In genomic region chr16:25060266-25060665, GRCm38 (mm10) we compare ENCODE assay signal across 9 mouse cellular contexts.
DNase-seq lines count a peak whose midpoint lies in the region; ATAC-seq and TF ChIP-seq lines count a peak whose summit lies in the region.
"Had no signal": no experiment of that assay in that cellular context is flagged by ENCODE, and none has a peak within 500 bp of the region (broad histone marks: within the 10 kb centered on the region; RNA-seq: fewer than 3 reads in every experiment).

No protein-coding gene starts in this region.

- 0 out of 2 replicates have a peak overlapping the region, but pooled peaks have one; percentile 68 for H3K4me2 ChIP-seq in heart, embryonic 15.5 days
- H3K4me2 ChIP-seq in midbrain, embryonic 15.5 days, result no peak overlapping the region
- no peak overlapping the region for H3K4me2 ChIP-seq in neural tube, embryonic 15.5 days

- no peak overlapping the region for H3K9ac ChIP-seq in heart, embryonic 15.5 days
- no peak overlapping the region for H3K9ac ChIP-seq in midbrain, embryonic 15.5 days
- H3K9ac ChIP-seq in neural tube, embryonic 15.5 days (replicated peaks), result no peak overlapping the region

- DNase-seq in heart, postnatal 25 days (ENCODE audit: low spot score), result no peak
- DNase-seq in midbrain, embryonic 10.5 days (ENCODE audit: low spot score), result no peak
- DNase-seq in thymus, adult 18-20 months, result no peak
- DNase-seq in left cerebral cortex, adult 9 months (ENCODE audit: low spot score in 2 of 2), result no peak
- DNase-seq: kidney, postnatal 14 days had no signal

- no peaks in the 10 kb centered on the region for H3K27me3 ChIP-seq in heart, embryonic 15.5 days
- peaks cover 76% of the 10 kb centered on the region for H3K27me3 ChIP-seq in midbrain, embryonic 10.5 days (ENCODE audit: low read depth, poor library complexity, severe bottlenecking)
- 0 out of 2 replicates have a peak, but pooled peaks cover 3% of the 10 kb centered on the region for H3K27me3 ChIP-seq in midbrain, embryonic 15.5 days (replicated peaks)
- H3K27me3 ChIP-seq in neural tube, embryonic 15.5 days (replicated peaks), result no peaks in the 10 kb centered on the region

- TF ChIP-seq POLR2A in embryonic fibroblast, embryonic 13.5 days (IDR thresholded peaks at IDR 0.05; ENCODE audit: low read depth, low read length), result no peak

- no peak overlapping the region for H3K4me3 ChIP-seq in heart, embryonic 15.5 days
- H3K4me3 ChIP-seq in midbrain, embryonic 10.5 days, result no peak overlapping the region
- H3K4me3 ChIP-seq in midbrain, embryonic 15.5 days, result no peak overlapping the region
- no peak overlapping the region for H3K4me3 ChIP-seq in embryonic fibroblast, embryonic 13.5 days (ENCODE audit: insufficient read depth, low read length)
- H3K4me3 ChIP-seq in neural tube, embryonic 15.5 days (replicated peaks), result no peak overlapping the region

- no peak for TF ChIP-seq CTCF in embryonic fibroblast, embryonic 13.5 days (IDR thresholded peaks at IDR 0.05; ENCODE audit: borderline replicate concordance, insufficient read depth, low read length)

- ATAC-seq in heart, embryonic 15.5 days (replicated peaks; ENCODE audit: insufficient number of reproducible peaks, insufficient read depth, low FRiP score, low read depth), result no peak
- ATAC-seq in midbrain, embryonic 15.5 days (replicated peaks), result no peak
- ATAC-seq in neural tube, embryonic 15.5 days (ENCODE audit: low FRiP score), result no peak

- intact Hi-C loops in heart, postnatal 25 days (cut with DNase I), result loop anchor here (5.0 to 10.0 kb wide), 4 partner anchors 325 to 778 kb away; no protein-coding TSS in a partner anchor

- H3K4me1 ChIP-seq in heart, embryonic 15.5 days (replicated peaks), result peaks cover 32% of the 10 kb centered on the region
- H3K4me1 ChIP-seq in midbrain, embryonic 10.5 days, result peaks cover 23% of the 10 kb centered on the region
- peaks cover 15% of the 10 kb centered on the region for H3K4me1 ChIP-seq in midbrain, embryonic 15.5 days
- peaks cover 24% of the 10 kb centered on the region for H3K4me1 ChIP-seq in embryonic fibroblast, embryonic 13.5 days (ENCODE audit: control insufficient read depth, insufficient read depth, low read length)
- H3K4me1 ChIP-seq in neural tube, embryonic 15.5 days, result peaks cover 22% of the 10 kb centered on the region

- WGBS in heart, embryonic 15.5 days, result 85% methylated on average over 8 of the region's 8 CpGs
- WGBS in midbrain, embryonic 10.5 days, result 86% methylated on average over 8 of the region's 8 CpGs
- WGBS in midbrain, embryonic 15.5 days, result 85% methylated on average over 8 of the region's 8 CpGs
- WGBS in neural tube, embryonic 15.5 days, result 78% methylated on average over 8 of the region's 8 CpGs

- no peaks in the 10 kb centered on the region for H3K36me3 ChIP-seq in heart, embryonic 15.5 days
- H3K36me3 ChIP-seq in midbrain, embryonic 10.5 days, result no peaks in the 10 kb centered on the region
- H3K36me3 ChIP-seq in midbrain, embryonic 15.5 days (replicated peaks), result no peaks in the 10 kb centered on the region
- no peaks in the 10 kb centered on the region for H3K36me3 ChIP-seq in neural tube, embryonic 15.5 days

- H3K27ac ChIP-seq in heart, embryonic 15.5 days, result peak overlapping the region; percentile 100
- H3K27ac ChIP-seq in midbrain, embryonic 10.5 days (replicated peaks), result 0 out of 2 replicates have a peak overlapping the region, but pooled peaks have one; percentile 20
- H3K27ac ChIP-seq in midbrain, embryonic 15.5 days, result no peak overlapping the region
- H3K27ac ChIP-seq in embryonic fibroblast, embryonic 13.5 days (ENCODE audit: insufficient read depth, low read length), result peak overlapping the region; percentile 95
- H3K27ac ChIP-seq in neural tube, embryonic 15.5 days (replicated peaks), result peak overlapping the region; percentile 94

- no peaks in the 10 kb centered on the region for H3K9me3 ChIP-seq in heart, embryonic 15.5 days (replicated peaks)
- H3K9me3 ChIP-seq in midbrain, embryonic 10.5 days (replicated peaks), result no peaks in the 10 kb centered on the region
- H3K9me3 ChIP-seq in midbrain, embryonic 15.5 days, result no peaks in the 10 kb centered on the region
- no peaks in the 10 kb centered on the region for H3K9me3 ChIP-seq in neural tube, embryonic 15.5 days (replicated peaks)
